Mouse (Mus musculus): ENCODE results near the gene Pxmp4.

- TF ChIP-seq CTCF (IDR thresholded peaks at IDR 0.05; ENCODE audit: borderline replicate concordance, insufficient read depth, low read length) (no peak), POLR2A (IDR thresholded peaks at IDR 0.05; ENCODE audit: low read depth, low read length) (no peak)
Measured at GRCm38 (mm10) chr2:154570666-154571065, 32.8 kb downstream of the Pxmp4 start.

All from embryonic fibroblast, embryonic 13.5 days (primary cell).